Mouse (Mus musculus) yolk sac, embryonic 10.5 days (tissue): ENCODE results near the gene Trpv6.

Experiments
- DNase-seq: peaks from one replicate; pipeline ENCODE4 v3.0.0-alpha.2; 2017; ENCODE audit warnings: low spot score

Trpv6 gene

DNA sequence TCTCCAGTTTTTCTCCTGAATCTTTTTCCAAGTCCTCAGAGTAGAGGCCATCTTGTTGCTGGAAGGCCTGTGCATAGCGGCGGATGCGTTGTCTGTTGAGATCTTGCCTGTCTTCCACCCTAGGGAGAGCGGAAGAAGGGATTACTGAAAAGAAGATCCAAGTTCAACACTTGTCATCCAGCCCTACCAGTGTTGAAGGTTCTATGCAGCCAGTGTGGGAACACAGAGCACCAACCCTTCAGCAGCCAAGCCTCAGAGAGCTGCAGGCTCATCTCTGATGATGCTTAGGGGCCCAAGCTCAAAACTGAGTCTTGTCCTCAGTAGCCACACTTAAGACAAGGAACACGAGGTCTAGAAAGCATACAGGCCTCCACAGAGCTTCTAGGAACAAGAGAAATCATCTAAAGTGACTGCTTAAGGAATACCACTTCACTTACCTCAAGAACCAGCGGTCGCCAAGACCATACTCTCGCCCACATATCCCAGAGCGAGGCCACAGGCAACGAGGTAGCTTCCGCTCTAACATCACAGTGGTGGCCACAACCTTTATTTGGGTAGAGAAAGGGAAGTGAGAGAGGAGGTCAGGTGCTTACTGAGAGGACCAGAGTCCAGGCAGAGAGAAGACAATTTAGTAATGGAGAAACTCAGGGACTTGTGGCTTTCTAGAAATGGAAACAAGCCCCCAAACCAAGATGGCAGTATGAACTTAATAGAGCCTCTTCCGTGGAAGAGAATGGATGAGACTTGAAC, 14.8 kb downstream of the Trpv6 start:
- DNase-seq, result no peak

- DNase-seq, result no peak
These were observed 15.9 kb downstream of the Trpv6 start for GRCm38 (mm10) chr6:41620173-41620798.

DNA sequence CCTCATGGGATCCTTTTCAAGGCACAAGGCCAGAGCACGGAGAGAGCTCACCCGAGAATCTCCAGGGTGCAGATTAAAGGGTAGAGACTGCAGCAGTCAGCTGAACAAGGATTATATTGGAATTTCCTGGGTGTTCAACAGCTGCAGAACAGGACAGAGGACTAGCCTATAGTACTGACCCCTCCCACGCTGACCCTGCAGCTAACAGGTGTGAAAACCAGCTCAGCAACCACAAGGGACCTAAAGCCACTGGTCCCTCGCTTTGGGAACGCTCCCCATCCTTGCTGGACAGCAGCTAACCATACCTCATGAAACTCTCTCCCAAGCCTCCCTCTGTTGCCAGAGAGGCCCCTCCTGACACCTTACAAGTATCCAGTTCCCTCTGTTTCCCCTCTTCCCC, 28.6 kb downstream of the Trpv6 start:
- no peak for DNase-seq

DNA sequence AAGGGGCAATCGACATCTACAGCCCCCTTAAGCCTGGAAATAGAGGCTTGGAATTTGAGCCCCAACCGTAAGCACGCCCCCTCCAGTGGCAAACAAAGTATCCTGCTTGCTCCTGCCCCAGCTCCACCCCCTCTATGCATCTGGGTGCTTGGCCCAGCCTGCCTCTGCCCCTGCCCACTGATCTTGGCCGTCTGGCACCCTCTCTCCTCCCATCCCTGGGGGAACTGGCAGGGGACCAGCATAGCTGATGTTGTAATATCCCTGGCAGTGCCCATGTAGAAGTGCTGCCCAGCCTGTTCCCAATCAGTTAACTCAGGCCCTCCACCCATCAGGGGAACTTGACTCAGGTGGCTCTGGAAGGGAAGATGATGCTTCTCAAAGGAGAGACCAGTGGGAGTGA, 30.0 kb downstream of the Trpv6 start:
- DNase-seq, result no peak

GRCm38 (mm10) chr6:41605794-41606104, 30.5 kb downstream of the Trpv6 start:
- DNase-seq, result no peak

GRCm38 (mm10) chr6:41605061-41605793, 31.0 kb downstream of the Trpv6 start, which contains the start of gene Ephb6:
TSS of gene Ephb6 (plus strand) at chr6:41605482.
- peak; percentile 84 for DNase-seq

DNA sequence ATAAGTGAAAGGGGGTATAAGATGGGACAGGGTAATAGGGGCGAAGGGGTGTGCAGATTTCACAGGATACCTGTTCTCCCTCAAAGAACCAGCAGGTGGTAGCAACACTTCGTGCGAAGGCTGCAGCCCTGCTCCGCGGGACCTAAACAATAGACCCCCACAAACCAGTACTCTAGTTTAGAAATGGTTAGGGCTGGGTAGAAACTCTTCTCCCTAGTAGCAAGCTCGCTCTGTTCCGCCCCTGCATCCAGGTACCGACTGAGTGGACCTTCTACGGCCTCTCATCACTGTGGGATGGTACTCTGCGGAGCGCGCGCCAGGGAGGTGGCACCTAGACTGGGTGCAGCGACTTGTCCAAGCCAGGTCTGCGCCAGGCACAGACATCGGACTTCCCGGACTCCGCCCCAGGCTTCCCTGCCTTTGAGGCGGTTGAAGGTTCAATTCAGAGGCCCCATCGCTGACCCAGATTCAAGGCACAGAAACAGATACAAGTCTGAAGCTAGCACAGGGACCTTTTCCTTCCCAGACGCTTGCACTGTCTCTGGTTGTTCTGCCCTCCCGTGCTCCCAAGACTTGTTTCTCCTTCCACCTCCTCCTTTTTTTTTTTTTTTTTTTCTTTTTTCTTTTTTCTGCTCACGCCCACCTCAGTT, 31.7 kb downstream of the Trpv6 start:
- peak; percentile 61 for DNase-seq

- no peak for DNase-seq
These were observed 54.0 kb downstream of the Trpv6 start for GRCm38 (mm10) chr6:41582189-41582588.

- DNase-seq, result no peak
These were observed 54.9 kb downstream of the Trpv6 start for GRCm38 (mm10) chr6:41581295-41581694.

GRCm38 (mm10) chr6:41577297-41577696, 58.9 kb downstream of the Trpv6 start:
- DNase-seq, result no peak

GRCm38 (mm10) chr6:41576526-41577097, 59.6 kb downstream of the Trpv6 start:
- DNase-seq, result no peak
